Mouse (Mus musculus) kidney, postnatal 25 days (tissue): ENCODE measurements at regions not wholly inside any gene's neighbourhood (a gene's known extent, or its start where the extent isn't known, plus 50 kb on each side); places are given as distances from the start of the nearest gene placed in this dataset.

ENCODE experiments used
- DNase-seq, 2 experiments: peaks; one replicate each; pipeline ENCODE4 v3.0.0; 2021; ENCODE audit warnings: mixed read lengths in 2 of 2

DNA sequence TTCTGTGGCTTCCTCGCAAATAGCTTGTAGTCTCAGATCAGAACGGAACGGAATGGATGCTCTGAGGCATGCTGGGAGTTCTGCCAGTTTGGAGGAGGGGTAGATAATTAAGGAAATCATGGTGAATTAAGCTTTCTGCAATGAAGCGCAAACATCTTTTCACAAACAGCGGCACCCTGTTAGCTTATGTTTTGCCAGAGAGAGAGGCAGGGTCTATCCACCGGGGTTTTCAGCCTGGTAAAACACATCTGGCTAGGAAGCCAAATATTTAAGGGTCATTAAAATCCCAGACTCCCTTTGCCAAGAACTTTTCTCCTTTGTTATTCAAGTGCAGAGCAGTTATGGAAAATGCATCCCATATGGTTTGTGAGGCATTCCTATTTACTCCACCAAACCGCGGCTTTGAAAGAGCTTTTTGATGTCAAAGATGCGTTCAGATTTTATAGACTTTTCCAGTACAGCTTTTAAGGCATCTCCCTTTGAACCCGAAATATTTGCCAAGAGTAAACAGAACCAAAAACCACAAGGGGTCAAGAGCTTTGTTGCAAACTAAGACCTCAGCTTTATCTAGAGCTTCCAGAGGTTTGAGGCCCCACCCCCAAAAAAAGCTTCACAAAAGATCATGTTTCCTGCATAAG, 287.4 kb upstream of the Cdh5 start:
- peak in 1 of 2 experiments; percentile 45 for DNase-seq

- DNase-seq, result no peak
These were observed 285.1 kb upstream of the Cdh5 start for GRCm38 (mm10) chr8:103816101-103816894.

DNA sequence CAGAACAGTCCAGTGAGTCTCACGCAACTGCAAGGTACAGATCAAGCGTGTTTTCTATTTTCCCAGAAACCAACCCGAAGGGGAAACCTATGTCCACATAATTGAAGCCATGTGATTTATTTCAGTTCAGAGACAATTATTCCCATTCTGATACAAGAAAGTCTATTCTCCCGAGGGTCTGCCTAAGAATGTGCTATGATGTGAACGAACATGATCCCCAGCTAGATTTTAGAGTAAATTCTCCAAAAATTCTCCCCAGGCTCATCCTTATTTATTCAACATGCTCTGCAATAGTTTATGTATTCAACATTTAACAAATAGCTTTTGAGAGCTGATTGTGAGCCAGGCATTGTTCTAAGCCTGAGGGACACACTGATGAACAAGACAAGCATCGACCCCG, 277.9 kb upstream of the Cdh5 start:
- DNase-seq, result no peak

DNA sequence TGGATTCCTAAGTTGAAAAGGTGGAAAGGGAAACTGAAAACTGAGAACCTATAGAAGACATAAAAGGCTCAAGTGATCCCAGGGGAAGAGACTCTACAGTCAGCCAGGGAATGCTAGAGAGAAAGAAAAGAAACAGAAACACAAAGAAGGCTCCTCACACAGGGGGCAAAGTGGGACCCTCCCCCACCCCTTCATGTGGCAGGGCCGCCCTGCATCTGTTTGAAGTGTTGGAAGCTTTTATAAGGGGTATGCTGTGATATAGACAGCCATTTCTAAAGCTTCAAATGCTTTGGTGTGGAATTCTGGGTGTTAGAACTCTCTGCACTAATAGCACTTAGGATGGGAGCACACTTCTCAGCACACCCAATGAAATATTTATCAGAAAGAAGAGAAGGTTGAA, 276.7 kb upstream of the Cdh5 start:
- DNase-seq, result no peak

DNA sequence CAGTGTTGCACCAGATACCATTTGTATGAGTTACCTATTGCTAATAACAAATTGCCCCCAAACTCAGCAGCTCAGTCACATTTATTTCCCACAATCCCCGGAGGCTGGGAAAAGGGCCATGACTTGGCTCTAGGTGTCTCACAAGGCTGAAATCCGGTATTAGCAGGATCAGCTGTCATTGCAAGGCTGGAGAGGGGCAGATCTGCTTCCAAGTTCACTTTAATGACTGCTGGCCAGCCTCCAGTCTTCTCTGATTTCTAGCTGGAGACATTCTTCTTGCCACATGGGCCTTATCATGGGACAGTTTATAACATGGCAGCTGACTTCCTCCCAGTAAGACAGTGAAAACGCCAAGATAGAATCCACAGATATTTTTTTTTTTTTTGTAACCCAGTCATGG, 276.1 kb upstream of the Cdh5 start:
- peak; percentile 79 to 81 for DNase-seq

GRCm38 (mm10) chr8:103830416-103830815, 271.0 kb upstream of the Cdh5 start:
- DNase-seq, result no peak

DNA sequence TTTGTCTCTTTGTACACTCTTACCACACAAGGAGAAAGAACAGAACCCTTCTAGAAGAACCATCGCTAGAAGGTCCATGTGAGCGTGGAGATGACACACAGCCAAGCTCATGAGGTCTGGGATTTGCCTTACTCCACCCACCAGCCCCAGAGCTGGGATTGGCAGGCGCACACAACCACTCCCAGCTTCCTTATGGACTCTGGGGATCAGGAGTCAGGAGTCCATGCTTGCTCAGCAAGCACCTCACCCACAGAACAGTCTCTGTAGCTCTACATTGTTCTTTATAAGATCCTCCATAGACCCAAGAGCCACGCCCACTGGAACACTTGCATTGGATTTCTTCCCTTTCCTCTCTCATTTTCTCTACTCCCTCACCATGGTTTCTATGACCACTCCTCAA, 261.4 kb upstream of the Cdh5 start:
- no peak for DNase-seq

GRCm38 (mm10) chr8:103845964-103846363, 255.5 kb upstream of the Cdh5 start:
- DNase-seq, result no peak

GRCm38 (mm10) chr8:103846382-103846976, 254.9 kb upstream of the Cdh5 start:
- no peak for DNase-seq

DNA sequence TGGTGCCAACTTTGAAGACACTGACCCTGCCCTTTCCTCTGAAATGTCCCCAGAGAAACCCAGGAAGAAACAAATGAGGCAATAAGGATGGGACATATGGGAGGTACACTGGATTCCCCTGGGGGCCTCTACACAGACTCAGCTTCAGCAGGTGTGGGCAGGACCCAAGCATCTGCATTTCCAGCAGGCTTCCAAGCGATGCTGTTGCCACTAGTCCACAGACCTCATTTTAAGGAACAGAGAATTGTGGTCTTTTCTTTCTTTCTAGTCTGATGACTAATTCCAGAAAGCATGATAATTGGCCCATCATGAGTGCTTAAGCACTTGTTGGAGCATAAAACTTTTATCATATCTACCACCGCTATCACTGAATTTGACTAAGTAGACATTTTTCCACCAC, 251.6 kb upstream of the Cdh5 start:
- no peak for DNase-seq

- DNase-seq, result no peak
These were observed 250.1 kb upstream of the Cdh5 start for GRCm38 (mm10) chr8:103851286-103851685.

GRCm38 (mm10) chr8:103853048-103853447, 248.4 kb upstream of the Cdh5 start:
- no peak for DNase-seq

GRCm38 (mm10) chr8:103855291-103855690, 246.1 kb upstream of the Cdh5 start:
- no peak for DNase-seq

DNA sequence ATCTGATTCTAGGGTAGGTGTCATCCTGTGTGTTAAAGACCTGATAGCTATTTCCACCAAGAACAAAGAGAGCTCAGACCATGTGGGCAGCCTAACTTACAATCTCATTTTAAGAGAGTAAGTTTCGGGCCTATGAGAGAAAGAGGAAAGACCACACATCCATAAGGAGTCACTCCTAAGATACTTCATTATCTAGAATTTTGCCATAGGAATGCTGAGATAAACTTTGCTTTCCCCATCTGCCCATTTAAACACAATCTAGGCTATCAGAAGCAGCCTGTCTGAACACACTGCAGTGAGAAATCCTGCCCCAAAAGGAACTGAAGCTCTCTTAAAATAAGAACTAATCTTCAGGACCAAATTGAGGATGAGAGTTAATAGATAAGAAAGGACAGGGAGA, 242.3 kb upstream of the Cdh5 start:
- no peak for DNase-seq

- peak; percentile 53 to 59 for DNase-seq
These were observed 227.6 kb upstream of the Cdh5 start for GRCm38 (mm10) chr8:103873598-103874502.

- no peak for DNase-seq
These were observed 226.9 kb upstream of the Cdh5 start for GRCm38 (mm10) chr8:103874506-103874905.

GRCm38 (mm10) chr8:103879505-103879904, 221.9 kb upstream of the Cdh5 start:
- DNase-seq, result no peak

DNA sequence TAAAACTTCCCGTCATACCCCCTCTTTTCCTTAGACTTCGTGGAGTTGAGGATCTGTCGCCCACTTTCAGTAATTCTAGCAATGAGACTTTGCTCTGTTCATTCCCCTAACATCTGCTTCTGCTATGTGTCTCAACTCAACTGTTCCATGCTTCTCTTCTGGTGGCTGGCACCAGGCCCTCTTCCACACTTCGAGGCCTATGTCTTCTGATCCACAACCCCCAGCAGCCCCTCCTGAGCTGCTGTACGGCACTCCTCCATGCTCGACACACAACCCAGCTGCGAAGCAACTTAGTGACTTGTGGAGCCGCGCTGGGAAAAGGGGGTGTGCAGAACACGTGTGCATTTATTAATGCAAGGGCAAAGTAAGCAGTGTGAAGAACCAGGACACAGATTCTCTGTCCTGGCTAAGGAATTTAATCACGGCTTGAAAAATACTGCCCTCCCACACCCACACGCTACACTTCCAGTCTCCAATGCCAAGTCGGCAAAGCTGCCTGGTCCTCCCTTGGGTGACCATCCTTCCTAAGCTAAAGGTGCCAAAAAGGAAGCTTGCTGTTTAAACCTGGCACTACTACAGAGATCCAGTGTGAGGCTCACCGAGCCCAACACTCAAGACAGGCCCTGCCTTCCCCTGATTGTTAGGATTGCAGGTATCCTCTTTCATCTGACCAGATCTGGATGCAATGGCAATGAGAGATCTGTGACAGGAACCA, 220.8 kb upstream of the Cdh5 start:
- DNase-seq, result no peak

DNA sequence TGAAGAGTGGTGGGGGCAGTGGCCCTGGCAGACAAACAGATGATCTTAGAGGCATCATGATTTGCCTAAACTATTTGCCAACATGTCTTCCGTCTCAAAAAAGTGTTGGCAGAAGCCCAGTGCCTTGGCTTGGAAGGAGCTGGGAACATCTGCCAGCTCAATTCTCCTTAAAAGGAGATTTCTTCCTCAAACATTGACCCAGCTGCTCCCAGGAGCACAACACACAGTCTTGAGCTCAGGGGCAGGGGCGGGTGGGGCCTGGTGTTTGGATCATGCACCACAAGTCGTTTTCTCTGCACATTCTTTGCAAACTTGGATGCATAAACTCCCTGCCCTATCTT, 220.3 kb upstream of the Cdh5 start:
- DNase-seq, result peak in 1 of 2 experiments; percentile 12

DNA sequence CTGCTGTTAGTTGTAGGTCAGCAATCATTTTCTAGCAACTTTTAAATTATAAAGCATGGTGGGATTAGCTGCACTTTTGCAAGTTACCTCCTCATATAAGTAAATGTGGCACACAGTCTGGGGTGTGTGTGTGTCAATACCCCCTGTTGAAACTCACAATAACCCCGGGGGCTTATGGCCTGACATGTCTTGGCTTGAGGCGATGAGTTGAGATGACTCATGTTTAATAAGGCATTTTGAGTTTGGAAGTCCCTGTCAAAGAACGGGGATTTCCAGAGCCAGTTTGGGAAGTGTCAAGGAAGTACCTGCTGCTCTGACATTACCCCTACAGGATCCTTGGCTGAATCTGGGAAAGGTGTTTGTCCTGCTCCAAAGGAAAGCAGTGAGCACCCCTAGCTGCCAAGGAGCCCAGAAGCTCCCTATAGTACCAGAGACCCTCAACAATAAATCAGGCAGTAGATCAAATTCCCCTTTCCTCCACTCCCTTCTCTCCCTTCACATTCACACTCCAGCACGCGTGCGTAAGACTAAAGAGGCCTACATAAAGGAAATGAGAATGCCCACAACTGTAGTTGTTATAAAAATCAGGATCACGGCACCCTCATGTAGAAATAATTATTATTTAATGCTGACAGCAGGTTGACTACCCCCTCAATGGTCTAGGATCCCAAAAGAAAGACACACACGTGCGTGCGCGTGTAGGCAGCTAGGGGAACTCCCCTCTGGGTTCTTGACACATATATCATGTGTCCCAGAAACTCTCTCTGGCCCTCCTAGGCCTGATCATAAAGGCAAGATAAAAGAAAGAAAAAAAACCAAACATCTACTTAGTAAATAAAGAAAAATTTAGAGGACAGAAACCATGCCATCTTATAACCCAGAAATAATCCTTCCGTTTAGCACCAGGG, 216.3 kb upstream of the Cdh5 start:
- DNase-seq, result no peak

GRCm38 (mm10) chr8:103894589-103894988, 206.8 kb upstream of the Cdh5 start:
- DNase-seq, result no peak
